Mouse (Mus musculus) midbrain, embryonic 12.5 days (tissue): ENCODE measurements around the gene Prrt2. TPM values are rescaled to one million over a fixed set of nuclear protein-coding genes. Genes with fewer than 3 reads are reported as not detected.

Source experiments
- ATAC-seq: fragments of 200-750 bp; cut with Nextera tagmentation; 2 replicates; pipeline ENCODE4 v1.8.0; 2017; ENCODE audit warnings: low read depth, moderate TSS enrichment, moderate library complexity; ENCODE audit not compliant: low FRiP score
- H3K27ac ChIP-seq: fragments of 300-500 bp; sonication (generic); replicated peaks from 2 replicates; pipeline ENCODE4 v1.5.1; 2016; ENCODE audit warnings: mild to moderate bottlenecking
- H3K27me3 ChIP-seq: fragments of 300-500 bp; sonication (generic); 2 replicates; pipeline ENCODE4 v1.6.1; 2016; ENCODE audit warnings: mild to moderate bottlenecking
- H3K36me3 ChIP-seq: fragments of 300-500 bp; sonication (generic); 2 replicates; pipeline ENCODE4 v1.6.1; 2016
- H3K4me1 ChIP-seq: fragments of 300-500 bp; sonication (generic); 2 replicates; pipeline ENCODE4 v1.6.1; 2016
- H3K4me2 ChIP-seq: fragments of 300-500 bp; sonication (generic); replicated peaks from 2 replicates; pipeline ENCODE4 v1.6.1; 2016; ENCODE audit warnings: mild to moderate bottlenecking, moderate library complexity
- H3K4me3 ChIP-seq: fragments of 300-500 bp; sonication (generic); 2 replicates; pipeline ENCODE4 v1.5.1; 2016; ENCODE audit warnings: mild to moderate bottlenecking
- H3K9ac ChIP-seq: fragments of 300-500 bp; sonication (generic); replicated peaks from 2 replicates; pipeline ENCODE4 v1.6.1; 2016; ENCODE audit warnings: mild to moderate bottlenecking, moderate library complexity
- H3K9me3 ChIP-seq: fragments of 300-500 bp; sonication (generic); 2 replicates; pipeline ENCODE4 v1.6.1; 2016; ENCODE audit warnings: mild to moderate bottlenecking
- WGBS: fragments of 180-500 bp; shearing (Covaris S2); methylation state at CpG from one replicate; pipeline ENCODE4 v1.1.7; 2016; 5-methylcytosine and 5-hydroxymethylcytosine counted together
- polyA plus RNA-seq: library from polyadenylated mRNA; unstranded; fragments of >200 nt; fragmentation: Nextera tagmentation; extraction: Ambion mirVana; gene quantifications from 2 replicates; pipeline ENCODE4 v1.2.1, GENCODE M21; 2016

Gene Prrt2
- polyA plus RNA-seq = 4.3 and 5.5 TPM in 2 replicates

DNA sequence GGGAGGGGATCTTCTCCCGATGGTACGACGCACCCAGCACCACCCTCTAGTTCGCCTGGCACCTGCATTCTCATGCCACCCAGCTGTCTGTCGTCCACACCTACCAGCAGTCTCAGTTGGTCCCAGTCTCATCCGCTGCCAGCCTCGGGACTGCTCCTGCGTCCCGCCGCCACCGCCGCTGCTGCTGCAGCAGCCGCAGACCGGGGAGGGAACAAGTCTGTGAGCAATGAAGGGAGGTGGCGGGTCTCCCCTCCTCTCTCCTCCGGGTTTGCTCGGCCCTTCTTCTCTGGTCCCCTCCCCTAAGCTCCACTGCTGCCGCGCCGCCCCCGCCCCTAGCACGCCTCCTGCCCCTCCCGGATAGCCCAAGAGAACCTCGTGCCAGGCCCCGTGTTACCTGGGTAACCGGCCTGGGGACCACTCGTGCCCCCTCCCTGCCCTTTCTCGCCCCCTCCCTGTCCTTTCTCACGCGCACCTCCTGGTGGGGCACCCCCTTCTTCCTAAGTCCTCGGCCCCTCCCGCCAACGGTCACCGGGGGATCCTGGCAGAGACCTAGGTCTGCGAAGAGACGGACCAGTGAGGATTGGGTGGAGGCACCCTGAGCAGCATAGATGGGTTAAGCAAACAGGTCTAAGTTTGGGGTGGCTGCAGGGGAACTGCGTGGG is at the start of gene Prrt2, which contains the start of gene Gm42742:
Gene Prrt2 (minus strand): TSS at position 311 of the 662 bp plus-strand sequence.
Gene Gm42742 (minus strand): TSS at position 197 of the 662 bp plus-strand sequence.
- Histone ChIP-seq H3K9me3 (no peaks in the 10 kb centered on the region), H3K4me2 (peak within 1 kb of the TSS; percentile 98), H3K4me3 (peak within 1 kb of the TSS; percentile 47), H3K9ac (peak within 1 kb of the TSS; percentile 69), H3K27me3 (no peaks in the 10 kb centered on the region), H3K36me3 (peaks cover 30% of the 10 kb centered on the region), H3K27ac (peak within 1 kb of the TSS; percentile 99), H3K4me1 (peaks cover 78% of the 10 kb centered on the region)
- WGBS = 2% methylated on average over 36 of the region's 37 CpGs
- ATAC-seq = peak; percentile 17; the same call in 1 of the 2 replicates

DNA sequence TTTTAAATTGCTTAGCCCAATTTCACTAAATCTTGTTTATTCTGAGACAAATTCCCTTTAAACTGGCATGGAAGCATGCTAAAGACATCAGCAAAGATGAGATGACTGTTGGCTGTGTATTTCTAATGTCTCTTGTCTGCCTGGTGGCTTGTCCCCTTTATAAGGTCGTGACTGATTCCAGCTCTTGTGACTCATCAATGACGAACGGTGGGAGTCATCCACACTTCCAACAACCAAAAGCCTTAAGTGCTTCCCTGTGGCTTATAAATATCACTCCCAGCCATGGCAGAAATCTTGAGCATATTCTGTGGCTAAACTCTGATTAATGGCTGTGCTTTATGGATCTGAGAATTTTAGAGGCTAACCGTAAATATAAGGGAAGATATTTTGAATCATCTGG is 45.3 kb upstream of the Prrt2 start:
- Histone ChIP-seq H3K9me3 (no peaks in the 10 kb centered on the region), H3K4me3 (no peak overlapping the region), H3K27me3 (no peaks in the 10 kb centered on the region), H3K4me2 (no peak overlapping the region), H3K9ac (no peak overlapping the region), H3K36me3 (no peaks in the 10 kb centered on the region), H3K27ac (no peak overlapping the region), H3K4me1 (no peaks in the 10 kb centered on the region)
- WGBS = 87% methylated on average over 4 of the region's 4 CpGs
- no peak for ATAC-seq

DNA sequence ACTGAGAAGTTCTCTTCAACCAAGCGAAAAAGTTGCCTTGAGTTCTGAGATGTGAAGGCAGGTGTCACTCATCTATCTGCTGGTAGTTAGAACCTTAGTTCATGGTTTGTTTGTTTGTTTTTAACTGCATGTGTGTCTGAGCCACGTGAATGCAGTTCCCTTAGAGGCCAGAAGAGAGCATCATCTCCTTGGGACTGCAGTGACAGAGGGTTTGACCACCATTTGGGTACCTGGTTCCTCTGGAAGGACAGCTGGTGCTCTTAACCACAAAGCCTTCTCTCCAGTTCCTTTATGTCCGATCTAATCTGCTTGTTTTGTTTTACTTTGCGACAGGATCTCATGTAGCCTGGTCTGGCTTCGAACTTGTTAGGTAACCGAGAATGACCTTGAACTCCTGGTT is 44.5 kb upstream of the Prrt2 start:
- Histone ChIP-seq H3K27ac (no peak overlapping the region), H3K4me3 (no peak overlapping the region), H3K4me2 (no peak overlapping the region), H3K36me3 (no peaks in the 10 kb centered on the region), H3K9me3 (no peaks in the 10 kb centered on the region), H3K27me3 (no peaks in the 10 kb centered on the region), H3K4me1 (no peaks in the 10 kb centered on the region), H3K9ac (no peak overlapping the region)
- 89% methylated on average over 6 of the region's 6 CpGs for WGBS
- no peak for ATAC-seq

DNA sequence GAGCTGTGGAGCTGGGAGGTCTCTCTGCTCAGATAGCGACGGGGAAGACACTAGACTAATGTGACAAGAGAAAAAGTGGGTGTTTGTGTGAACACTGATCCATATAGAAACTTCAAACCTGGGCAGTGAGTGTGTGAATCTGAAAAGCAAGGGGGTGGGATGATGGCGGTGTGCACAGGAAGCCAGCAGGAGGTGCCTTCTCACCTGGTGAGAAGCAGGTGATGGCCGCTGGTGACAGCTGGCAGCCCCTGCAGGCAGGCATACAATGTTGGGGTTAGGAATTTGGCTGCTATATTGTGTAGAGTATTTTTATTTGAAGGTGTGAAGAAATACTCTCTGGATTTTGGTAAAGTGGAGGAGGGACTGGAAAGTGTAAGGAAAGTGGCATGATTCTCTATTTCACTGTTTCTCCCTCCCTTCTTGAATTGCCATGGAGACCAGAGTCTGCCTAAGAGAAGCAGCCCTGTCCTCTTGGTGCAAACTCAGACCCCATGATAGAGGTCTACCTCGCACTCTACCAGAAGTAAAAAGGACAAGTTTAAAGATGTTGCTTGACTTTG is 34.1 kb upstream of the Prrt2 start:
- no peak for ATAC-seq
- Histone ChIP-seq H3K4me3 (no peak overlapping the region), H3K4me2 (no peak overlapping the region), H3K36me3 (no peaks in the 10 kb centered on the region), H3K27ac (no peak overlapping the region), H3K9me3 (no peaks in the 10 kb centered on the region), H3K27me3 (no peaks in the 10 kb centered on the region), H3K4me1 (no peaks in the 10 kb centered on the region), H3K9ac (no peak overlapping the region)
- WGBS = 67% methylated on average over 5 of the region's 5 CpGs

DNA sequence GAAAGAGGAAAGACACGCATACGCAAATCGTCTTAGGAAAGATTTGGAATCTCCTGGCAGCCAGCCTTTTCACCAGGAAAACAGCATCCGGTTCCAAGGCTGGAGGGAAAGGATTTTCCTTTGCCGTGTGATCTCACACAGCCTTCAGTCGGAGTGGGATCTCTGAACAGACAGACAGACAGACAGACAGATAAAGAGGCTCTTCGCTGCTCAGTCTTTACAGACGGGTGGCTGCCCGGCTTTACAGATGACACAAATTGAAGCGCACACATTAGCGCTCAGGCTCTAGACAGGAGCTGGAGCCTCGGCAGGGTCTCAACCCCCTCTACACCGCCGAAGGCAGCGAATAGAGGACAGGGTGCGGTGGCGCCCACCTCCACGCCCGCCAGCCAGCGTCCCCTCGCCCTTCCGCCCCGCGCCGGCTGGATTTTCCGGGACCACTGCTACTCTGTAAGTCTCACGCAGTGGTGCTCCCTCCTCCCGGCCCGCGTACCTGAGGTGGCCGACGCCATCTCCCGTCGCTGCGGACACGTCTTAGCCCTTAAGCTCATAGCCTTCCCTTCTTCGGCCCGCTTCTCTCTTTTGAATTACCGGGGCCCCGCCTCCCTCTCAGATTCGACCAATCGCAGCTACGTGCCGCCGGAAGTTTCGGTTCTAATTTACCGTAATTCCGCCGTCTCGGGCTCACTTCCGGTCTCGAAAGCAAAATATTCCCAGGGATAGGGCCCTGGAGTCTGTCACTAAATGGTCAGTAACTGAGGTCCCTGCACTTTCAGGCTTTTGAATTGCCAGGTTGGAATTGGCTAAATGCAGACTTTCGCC is 21.1 kb upstream of the Prrt2 start, which contains the start of gene Kif22:
Gene Kif22 (minus strand): TSS at position 621 of the 822 bp plus-strand sequence.
- WGBS = under 1% methylated on average over 53 of the region's 53 CpGs
- H3K9me3 ChIP-seq = no peaks in the 10 kb centered on the region
- peak within 1 kb of the TSS; percentile 70 for H3K27ac ChIP-seq
- H3K27me3 ChIP-seq = no peaks in the 10 kb centered on the region
- ATAC-seq = peak; percentile 74
- peaks cover 16% of the 10 kb centered on the region for H3K36me3 ChIP-seq
- peak within 1 kb of the TSS; percentile 91 for H3K4me3 ChIP-seq
- H3K4me1 ChIP-seq = peaks cover 20% of the 10 kb centered on the region
- H3K4me2 ChIP-seq = peak within 1 kb of the TSS; percentile 92
- H3K9ac ChIP-seq = peak within 1 kb of the TSS; percentile 86

DNA sequence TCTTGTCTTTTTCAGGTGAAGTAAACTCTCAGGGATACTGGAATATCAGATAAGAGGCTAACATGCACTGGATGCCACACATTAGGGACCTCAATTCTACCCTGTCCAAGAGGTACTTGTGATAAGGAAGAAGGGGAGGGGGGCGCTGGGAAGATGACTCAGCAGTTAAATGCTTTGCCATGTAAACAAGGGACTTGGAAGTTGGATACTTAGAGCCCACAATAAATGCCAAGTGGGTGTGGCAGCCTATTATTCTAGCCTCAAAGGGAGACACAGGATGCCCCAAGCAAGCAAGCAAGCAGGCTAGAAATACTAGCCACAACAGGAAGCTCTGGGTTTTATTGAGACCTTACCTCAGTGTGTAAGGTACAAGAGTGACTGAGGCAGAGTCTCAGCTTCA is 10.2 kb upstream of the Prrt2 start:
- no peaks in the 10 kb centered on the region for H3K27me3 ChIP-seq
- 88% methylated on average over 1 of the region's 1 CpGs for WGBS
- H3K4me2 ChIP-seq = no peak overlapping the region
- peaks cover 8% of the 10 kb centered on the region for H3K4me1 ChIP-seq
- no peak overlapping the region for H3K4me3 ChIP-seq
- peaks cover 73% of the 10 kb centered on the region for H3K36me3 ChIP-seq
- no peaks in the 10 kb centered on the region for H3K9me3 ChIP-seq
- H3K27ac ChIP-seq = no peak overlapping the region
- no peak for ATAC-seq
- no peak overlapping the region for H3K9ac ChIP-seq

DNA sequence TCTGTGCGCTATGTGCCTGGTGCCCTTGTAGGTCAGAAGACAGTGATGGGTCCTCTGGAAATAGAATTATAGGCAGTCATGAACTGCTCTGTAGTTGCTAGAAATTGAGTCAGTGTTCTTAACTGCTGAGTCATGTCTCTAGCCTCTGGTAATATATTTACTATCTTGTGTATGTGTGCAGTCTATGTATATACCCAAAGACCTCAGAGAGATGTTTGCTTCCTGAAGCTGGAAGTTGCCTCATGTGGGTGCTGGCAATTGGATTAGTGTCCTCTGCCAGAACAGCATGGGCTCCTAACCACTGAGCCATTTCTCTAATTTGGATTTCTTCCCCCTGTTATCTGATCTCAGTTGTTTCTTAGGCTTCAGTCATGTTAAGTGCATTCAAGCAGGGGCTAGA is 9.2 kb upstream of the Prrt2 start:
- WGBS = 96% methylated on average over 1 of the region's 1 CpGs
- ATAC-seq = no peak
- H3K9me3 ChIP-seq = no peaks in the 10 kb centered on the region
- no peak overlapping the region for H3K27ac ChIP-seq
- H3K4me3 ChIP-seq = no peak overlapping the region
- peaks cover 8% of the 10 kb centered on the region for H3K4me1 ChIP-seq
- H3K4me2 ChIP-seq = no peak overlapping the region
- H3K36me3 ChIP-seq = peaks cover 65% of the 10 kb centered on the region
- no peak overlapping the region for H3K9ac ChIP-seq
- no peaks in the 10 kb centered on the region for H3K27me3 ChIP-seq

DNA sequence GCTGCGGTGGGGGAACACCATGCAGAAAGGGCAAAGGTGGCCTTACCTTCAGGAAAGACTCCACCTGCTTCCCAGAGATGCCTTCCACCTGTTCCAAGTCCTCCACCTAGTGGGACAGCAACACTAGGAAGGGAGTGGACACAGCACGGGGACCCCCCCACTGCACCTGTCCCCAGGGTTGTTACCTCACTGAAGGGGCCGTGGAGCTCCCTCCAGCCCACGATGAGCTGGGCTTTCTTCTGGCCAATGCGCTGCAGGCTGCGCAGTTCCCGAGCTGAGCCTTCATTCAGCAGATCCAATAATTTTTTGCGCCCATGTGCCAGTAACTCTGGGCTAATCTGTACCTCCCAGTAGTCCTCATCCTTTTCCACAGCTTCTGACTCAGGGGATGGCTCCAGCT is 6.9 kb upstream of the Prrt2 start:
- Histone ChIP-seq H3K9ac (peak overlapping the region; percentile 100), H3K4me1 (peaks cover 31% of the 10 kb centered on the region), H3K27ac (peak overlapping the region; percentile 99), H3K27me3 (no peaks in the 10 kb centered on the region), H3K4me2 (peak overlapping the region; percentile 98), H3K36me3 (peaks cover 63% of the 10 kb centered on the region), H3K4me3 (peak overlapping the region; percentile 98), H3K9me3 (no peaks in the 10 kb centered on the region)
- ATAC-seq = no peak
- 71% methylated on average over 8 of the region's 8 CpGs for WGBS

DNA sequence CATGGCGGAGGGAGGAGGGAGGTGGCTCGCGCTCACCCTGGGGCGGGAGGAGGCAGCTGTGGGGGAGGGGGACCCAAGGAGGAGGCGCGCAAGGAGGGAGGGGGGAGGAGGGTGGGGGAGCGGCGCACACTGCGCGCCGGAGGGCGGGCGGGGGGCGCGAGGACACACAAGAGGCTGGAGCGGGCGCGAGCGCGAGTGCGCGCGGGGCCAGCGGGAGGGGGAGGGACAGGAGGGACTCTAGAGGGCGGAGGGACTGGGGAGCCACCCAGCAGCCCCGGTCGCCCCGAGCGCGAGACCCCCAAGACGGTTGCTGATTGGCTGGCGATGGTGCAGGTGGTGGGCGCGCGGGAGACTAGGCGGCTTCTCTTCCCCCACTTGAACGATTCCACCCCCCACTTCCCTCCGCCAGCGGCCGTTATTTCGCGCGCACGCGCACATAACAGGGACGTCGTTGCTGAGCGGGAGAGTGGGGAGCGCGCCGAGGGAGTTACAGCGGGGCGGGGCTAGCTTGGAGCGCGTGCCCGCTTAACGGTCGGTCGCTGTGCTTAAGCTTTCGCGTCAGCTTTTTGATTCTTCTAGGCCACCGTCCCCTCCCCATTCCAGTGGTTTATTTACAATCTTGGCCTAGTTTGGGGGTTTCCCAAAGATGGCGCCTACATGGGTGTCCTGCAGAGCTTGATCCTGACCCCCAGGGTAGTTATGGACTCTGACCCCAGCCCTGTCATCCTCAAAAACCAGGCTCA is 6.1 kb upstream of the Prrt2 start, which contains the start of gene Maz:
Gene Maz (minus strand): TSS at position 54 of the 743 bp plus-strand sequence.
- WGBS = under 1% methylated on average over 38 of the region's 63 CpGs
- Histone ChIP-seq H3K4me3 (peak within 1 kb of the TSS; percentile 98), H3K9me3 (no peaks in the 10 kb centered on the region), H3K27me3 (no peaks in the 10 kb centered on the region), H3K9ac (peak within 1 kb of the TSS; percentile 100), H3K36me3 (peaks cover 63% of the 10 kb centered on the region), H3K4me1 (peaks cover 38% of the 10 kb centered on the region), H3K27ac (peak within 1 kb of the TSS; percentile 99), H3K4me2 (peak within 1 kb of the TSS; percentile 98)
- peak; percentile 89 for ATAC-seq

DNA sequence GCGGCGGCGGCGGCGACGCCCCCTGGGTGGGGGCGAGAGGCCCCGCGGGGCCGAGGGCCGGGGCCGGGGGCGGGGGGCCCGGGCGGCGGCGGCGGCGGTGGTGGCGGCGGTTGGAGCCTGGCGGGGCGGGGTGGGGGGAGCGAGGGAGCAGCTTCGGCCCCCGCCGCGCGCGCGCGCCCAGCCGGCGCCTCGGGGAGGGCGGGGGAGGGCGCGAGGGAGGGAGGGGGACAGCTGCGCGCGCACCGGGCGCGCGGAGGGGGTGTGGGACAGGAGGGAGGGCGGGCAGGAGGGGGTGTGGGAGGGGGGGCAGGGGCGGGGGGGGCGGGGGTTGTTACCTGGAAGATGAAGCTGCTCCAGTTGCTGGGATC is 5.6 kb upstream of the Prrt2 start:
- no peak for ATAC-seq
- Histone ChIP-seq H3K27ac (peak overlapping the region; percentile 99), H3K27me3 (no peaks in the 10 kb centered on the region), H3K4me1 (peaks cover 44% of the 10 kb centered on the region), H3K9ac (peak overlapping the region; percentile 100), H3K4me2 (peak overlapping the region; percentile 98), H3K4me3 (peak overlapping the region; percentile 98), H3K9me3 (no peaks in the 10 kb centered on the region), H3K36me3 (peaks cover 59% of the 10 kb centered on the region)
- WGBS = 0% methylated on average over 1 of the region's 48 CpGs

DNA sequence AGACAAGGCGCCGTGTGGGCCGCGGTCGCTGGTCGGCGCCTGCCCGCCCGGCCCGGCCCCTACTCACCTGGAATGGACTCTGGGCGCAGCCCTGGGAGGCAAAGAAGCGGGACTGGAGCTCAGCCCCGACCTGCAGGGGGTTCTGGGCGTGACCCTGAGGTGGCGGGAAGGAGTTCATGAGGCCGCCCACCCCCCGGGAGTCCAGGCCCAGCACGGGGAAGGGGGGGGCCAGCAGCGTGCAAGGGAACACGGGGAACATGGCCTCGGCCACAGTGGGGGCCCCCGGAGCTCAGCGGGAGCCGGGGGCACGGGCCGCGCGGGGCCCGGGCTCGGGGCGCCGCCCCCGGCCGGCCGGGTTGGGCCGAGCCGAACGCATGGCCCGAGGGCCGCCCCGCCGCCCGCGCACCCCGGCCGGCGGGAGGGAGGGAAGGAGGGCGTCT is 5.2 kb upstream of the Prrt2 start:
- 1% methylated on average over 17 of the region's 48 CpGs for WGBS
- H3K9ac ChIP-seq = peak overlapping the region; percentile 100
- no peaks in the 10 kb centered on the region for H3K27me3 ChIP-seq
- H3K4me1 ChIP-seq = peaks cover 48% of the 10 kb centered on the region
- peak overlapping the region; percentile 99 for H3K27ac ChIP-seq
- peaks cover 55% of the 10 kb centered on the region for H3K36me3 ChIP-seq
- H3K4me2 ChIP-seq = peak overlapping the region; percentile 98
- no peaks in the 10 kb centered on the region for H3K9me3 ChIP-seq
- peak; percentile 25 for ATAC-seq
- H3K4me3 ChIP-seq = peak overlapping the region; percentile 98
